Mouse (Mus musculus) bone marrow, adult 2 months (tissue): ENCODE measurements at regions not wholly inside any gene's neighbourhood (a gene's known extent, or its start where the extent isn't known, plus 50 kb on each side); places are given as distances from the start of the nearest gene placed in this dataset.

ENCODE experiments used
- CTCF ChIP-seq: fragments of 200-500 bp; IDR thresholded peaks from 2 replicates; pipeline ENCODE4 v1.5.1; 2011; ENCODE audit warnings: low read length, control low read depth; ENCODE audit not compliant: control insufficient read depth, insufficient read depth
- POLR2A ChIP-seq: fragments of 200-500 bp; IDR thresholded peaks from 2 replicates; pipeline ENCODE4 v1.6.1; 2011; ENCODE audit warnings: low read depth, mild to moderate bottlenecking, control low read depth, low read length, borderline replicate concordance; ENCODE audit not compliant: control insufficient read depth

- TF ChIP-seq CTCF (no peak), POLR2A (no peak)
Measured at GRCm38 (mm10) chr11:45704411-45704810, 147.4 kb upstream of the Clint1 start.
